8 mouse cellular contexts compared by ENCODE assay signal in the genomic region with DNA sequence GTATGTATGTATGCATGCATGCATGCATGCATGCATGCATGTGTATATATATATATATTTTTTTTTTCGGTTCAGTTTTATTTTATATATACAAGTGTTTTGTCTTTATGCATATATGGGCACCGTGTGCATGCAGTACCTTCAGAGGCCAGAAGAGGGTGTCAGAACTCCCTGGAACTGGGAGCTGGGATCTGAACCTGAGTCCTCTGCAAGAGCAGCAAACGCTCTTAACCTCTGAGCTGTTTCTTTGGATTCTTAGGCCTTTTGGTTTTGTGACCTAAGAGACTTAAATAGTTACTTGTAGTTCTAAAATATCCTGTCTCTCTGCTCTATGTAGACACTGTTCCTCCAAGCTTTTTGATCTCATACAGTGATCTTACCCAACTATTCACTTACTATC. TPM values are rescaled to one million over a fixed set of nuclear protein-coding genes. Genes with fewer than 3 reads are reported as not detected.
DNase-seq lines count a peak whose midpoint lies in the region; ATAC-seq and TF ChIP-seq lines count a peak whose summit lies in the region.

No protein-coding gene starts in this region.

- H3K4me3 ChIP-seq in forebrain, postnatal 0 days (ENCODE audit: low read depth, low read length) = no peak overlapping the region
- H3K4me3 ChIP-seq in forebrain, embryonic 15.5 days = no peak overlapping the region
- no peak overlapping the region for H3K4me3 ChIP-seq in midbrain, embryonic 14.5 days (replicated peaks; ENCODE audit: low read depth, low read length)
- H3K4me3 ChIP-seq in midbrain, embryonic 13.5 days (replicated peaks) = no peak overlapping the region
- H3K4me3 ChIP-seq in limb, embryonic 11.5 days (ENCODE audit: low read depth, low read length) = no peak overlapping the region

- peak; percentile 49 for DNase-seq in forebrain, postnatal 0 days
- peak; percentile 72 for DNase-seq in midbrain, embryonic 14.5 days
- DNase-seq in brain, adult 2 months (ENCODE audit: low read depth, low spot score) = peak; percentile 44
- peak; percentile 81 for DNase-seq in limb, embryonic 11.5 days (ENCODE audit: low spot score)
- DNase-seq in thymus, postnatal 0 days (ENCODE audit: low spot score) = peak; percentile 55
- no peak for DNase-seq in urinary bladder, adult 18-20 months (ENCODE audit: low spot score in 2 of 2)

- H3K4me1 ChIP-seq in forebrain, postnatal 0 days (ENCODE audit: insufficient read depth) = no peaks in the 10 kb centered on the region
- H3K4me1 ChIP-seq in forebrain, embryonic 15.5 days = peaks cover 19% of the 10 kb centered on the region
- peaks cover 9% of the 10 kb centered on the region; the same call in 1 of the 2 replicates for H3K4me1 ChIP-seq in midbrain, embryonic 14.5 days (ENCODE audit: control insufficient read depth, insufficient read depth, low read length)
- H3K4me1 ChIP-seq in midbrain, embryonic 13.5 days (replicated peaks) = peaks cover 14% of the 10 kb centered on the region
- peaks cover 19% of the 10 kb centered on the region for H3K4me1 ChIP-seq in limb, embryonic 11.5 days (ENCODE audit: control insufficient read depth, insufficient read depth, low read length)

- no peak overlapping the region for H3K4me2 ChIP-seq in forebrain, postnatal 0 days (ENCODE audit: low read depth)
- H3K4me2 ChIP-seq in forebrain, embryonic 15.5 days (replicated peaks) = no peak overlapping the region
- H3K4me2 ChIP-seq in midbrain, embryonic 14.5 days (ENCODE audit: low read length) = no peak overlapping the region
- H3K4me2 ChIP-seq in midbrain, embryonic 13.5 days (replicated peaks) = no peak overlapping the region
- no peak overlapping the region for H3K4me2 ChIP-seq in limb, embryonic 11.5 days (ENCODE audit: low read depth, severe bottlenecking)

- no peaks in the 10 kb centered on the region for H3K27me3 ChIP-seq in forebrain, postnatal 0 days (ENCODE audit: insufficient read depth, low read length)
- no peaks in the 10 kb centered on the region for H3K27me3 ChIP-seq in forebrain, embryonic 15.5 days
- no peaks in the 10 kb centered on the region for H3K27me3 ChIP-seq in midbrain, embryonic 14.5 days (ENCODE audit: control insufficient read depth, insufficient read depth, low read length)
- no peaks in the 10 kb centered on the region for H3K27me3 ChIP-seq in midbrain, embryonic 13.5 days
- no peaks in the 10 kb centered on the region for H3K27me3 ChIP-seq in limb, embryonic 11.5 days (ENCODE audit: control insufficient read depth, insufficient read depth, low read length)

- H3K27ac ChIP-seq in forebrain, postnatal 0 days (ENCODE audit: low read depth, low read length) = no peak overlapping the region
- H3K27ac ChIP-seq in forebrain, embryonic 15.5 days (replicated peaks) = no peak overlapping the region
- no peak overlapping the region for H3K27ac ChIP-seq in midbrain, embryonic 14.5 days (replicated peaks; ENCODE audit: low read depth, low read length)
- no peak overlapping the region for H3K27ac ChIP-seq in midbrain, embryonic 13.5 days
- no peak overlapping the region for H3K27ac ChIP-seq in limb, embryonic 11.5 days (replicated peaks; ENCODE audit: low read depth, low read length)

- H3K9me3 ChIP-seq in forebrain, postnatal 0 days (ENCODE audit: low read length) = no peaks in the 10 kb centered on the region
- no peaks in the 10 kb centered on the region for H3K9me3 ChIP-seq in forebrain, embryonic 15.5 days
- H3K9me3 ChIP-seq in midbrain, embryonic 14.5 days (ENCODE audit: control insufficient read depth, low read length) = no peaks in the 10 kb centered on the region
- H3K9me3 ChIP-seq in midbrain, embryonic 13.5 days = no peaks in the 10 kb centered on the region
- H3K9me3 ChIP-seq in limb, embryonic 11.5 days (ENCODE audit: control insufficient read depth, low read length) = no peaks in the 10 kb centered on the region

- no peak overlapping the region for H3K9ac ChIP-seq in forebrain, postnatal 0 days
- no peak overlapping the region for H3K9ac ChIP-seq in forebrain, embryonic 15.5 days (replicated peaks)
- no peak overlapping the region for H3K9ac ChIP-seq in midbrain, embryonic 14.5 days (replicated peaks; ENCODE audit: low read length)
- no peak overlapping the region for H3K9ac ChIP-seq in midbrain, embryonic 13.5 days (replicated peaks)
- no peak overlapping the region for H3K9ac ChIP-seq in limb, embryonic 11.5 days (ENCODE audit: low read length)

- WGBS in forebrain, postnatal 0 days = 38% methylated on average over 3 of the region's 3 CpGs
- WGBS in forebrain, embryonic 15.5 days = 45% methylated on average over 3 of the region's 3 CpGs
- 49% methylated on average over 3 of the region's 3 CpGs for WGBS in midbrain, embryonic 14.5 days
- 52% methylated on average over 3 of the region's 3 CpGs for WGBS in midbrain, embryonic 13.5 days
- WGBS in limb, embryonic 11.5 days = 56% methylated on average over 3 of the region's 3 CpGs

- TF ChIP-seq CTCF in forebrain, postnatal 0 days (IDR thresholded peaks at IDR 0.05; ENCODE audit: low read depth) = peak; percentile 67

- H3K36me3 ChIP-seq in forebrain, postnatal 0 days (ENCODE audit: insufficient read depth) = peaks cover 6% of the 10 kb centered on the region; the same call in 1 of the 2 replicates
- H3K36me3 ChIP-seq in forebrain, embryonic 15.5 days = no peaks in the 10 kb centered on the region
- 0 out of 2 replicates have a peak, but pooled peaks cover 10% of the 10 kb centered on the region for H3K36me3 ChIP-seq in midbrain, embryonic 14.5 days (ENCODE audit: control insufficient read depth, insufficient read depth, low read length)
- 0 out of 2 replicates have a peak, but pooled peaks cover 13% of the 10 kb centered on the region for H3K36me3 ChIP-seq in midbrain, embryonic 13.5 days
- H3K36me3 ChIP-seq in limb, embryonic 11.5 days (ENCODE audit: control insufficient read depth, insufficient read depth, low read length) = no peaks in the 10 kb centered on the region; the same call in 1 of the 2 replicates

- no peak for ATAC-seq in forebrain, postnatal 0 days
- no peak for ATAC-seq in forebrain, embryonic 15.5 days (replicated peaks)
- no peak for ATAC-seq in midbrain, embryonic 14.5 days (ENCODE audit: low FRiP score, low TSS enrichment)
- no peak for ATAC-seq in midbrain, embryonic 13.5 days
- ATAC-seq in limb, embryonic 11.5 days (ENCODE audit: insufficient number of reproducible peaks, low FRiP score, low TSS enrichment, low read depth) = no peak

RNA-seq across cellular contexts. Expression of gene Copz1, which starts 11.6 kb away (rescaled TPM):
- 120 and 147 TPM in 2 replicates for total RNA-seq in forebrain, postnatal 0 days (2014; rRNA removed)
- polyA plus RNA-seq in forebrain, postnatal 0 days (2015; fragmentation: Nextera tagmentation; extraction: Ambion mirVana) = 209 and 217 TPM in 2 replicates
- 215 and 220 TPM in 2 replicates for polyA plus RNA-seq in forebrain, embryonic 15.5 days (2015; fragmentation: Nextera tagmentation; extraction: Ambion mirVana)
- 197 and 231 TPM in 2 replicates for polyA plus RNA-seq in midbrain, embryonic 14.5 days (2014; fragmentation: Nextera tagmentation; extraction: Ambion mirVana)
- polyA plus RNA-seq in midbrain, embryonic 13.5 days (2015; fragmentation: Nextera tagmentation; extraction: Ambion mirVana) = 218 and 221 TPM in 2 replicates
- 320 and 334 TPM in 2 replicates for polyA plus RNA-seq in limb, embryonic 11.5 days (2014; fragmentation: Nextera tagmentation; extraction: Ambion mirVana)
- 188 and 210 TPM in 2 replicates for polyA plus RNA-seq in thymus, postnatal 0 days (2015; fragmentation: Nextera tagmentation; extraction: Ambion mirVana)

RNA-seq across cellular contexts. Expression of gene Nfe2, which starts 25.9 kb away (rescaled TPM):
- total RNA-seq in forebrain, postnatal 0 days (2014; rRNA removed) = 0.85 and 1.6 TPM in 2 replicates
- 0.30 and 0.34 TPM in 2 replicates for polyA plus RNA-seq in forebrain, postnatal 0 days (2015; fragmentation: Nextera tagmentation; extraction: Ambion mirVana)
- polyA plus RNA-seq in forebrain, embryonic 15.5 days (2015; fragmentation: Nextera tagmentation; extraction: Ambion mirVana) = 0.38 and 0.63 TPM in 2 replicates
- 0.49 and 0.62 TPM in 2 replicates for polyA plus RNA-seq in midbrain, embryonic 14.5 days (2014; fragmentation: Nextera tagmentation; extraction: Ambion mirVana)
- 0.75 and 0.82 TPM in 2 replicates for polyA plus RNA-seq in midbrain, embryonic 13.5 days (2015; fragmentation: Nextera tagmentation; extraction: Ambion mirVana)
- polyA plus RNA-seq in limb, embryonic 11.5 days (2014; fragmentation: Nextera tagmentation; extraction: Ambion mirVana) = 5.4 and 7.7 TPM in 2 replicates
- polyA plus RNA-seq in thymus, postnatal 0 days (2015; fragmentation: Nextera tagmentation; extraction: Ambion mirVana) = 8.0 and 9.1 TPM in 2 replicates

RNA-seq across cellular contexts. Expression of gene Gpr84, which starts 26.3 kb away (rescaled TPM):
- 0.29 and 0.54 TPM in 2 replicates for total RNA-seq in forebrain, postnatal 0 days (2014; rRNA removed)
- 0.31 and 0.33 TPM in 2 replicates for polyA plus RNA-seq in forebrain, postnatal 0 days (2015; fragmentation: Nextera tagmentation; extraction: Ambion mirVana)
- polyA plus RNA-seq in forebrain, embryonic 15.5 days (2015; fragmentation: Nextera tagmentation; extraction: Ambion mirVana) = 0.28 and 0.37 TPM in 2 replicates
- polyA plus RNA-seq in midbrain, embryonic 14.5 days (2014; fragmentation: Nextera tagmentation; extraction: Ambion mirVana) = 0.16 and 0.26 TPM in 2 replicates
- 0.18 and 0.94 TPM in 2 replicates for polyA plus RNA-seq in midbrain, embryonic 13.5 days (2015; fragmentation: Nextera tagmentation; extraction: Ambion mirVana)
- polyA plus RNA-seq in limb, embryonic 11.5 days (2014; fragmentation: Nextera tagmentation; extraction: Ambion mirVana) = 0.31 TPM in 1 of 2 replicates, not detected in the other
- polyA plus RNA-seq in thymus, postnatal 0 days (2015; fragmentation: Nextera tagmentation; extraction: Ambion mirVana) = 0.06 TPM in 1 of 2 replicates, not detected in the other

RNA-seq across cellular contexts. Expression of gene Hnrnpa1, which starts 43.8 kb away (rescaled TPM):
- 205 and 270 TPM in 2 replicates for total RNA-seq in forebrain, postnatal 0 days (2014; rRNA removed)
- polyA plus RNA-seq in forebrain, postnatal 0 days (2015; fragmentation: Nextera tagmentation; extraction: Ambion mirVana) = 653 and 670 TPM in 2 replicates
- 995 and 1,028 TPM in 2 replicates for polyA plus RNA-seq in forebrain, embryonic 15.5 days (2015; fragmentation: Nextera tagmentation; extraction: Ambion mirVana)
- polyA plus RNA-seq in midbrain, embryonic 14.5 days (2014; fragmentation: Nextera tagmentation; extraction: Ambion mirVana) = 764 and 768 TPM in 2 replicates
- polyA plus RNA-seq in midbrain, embryonic 13.5 days (2015; fragmentation: Nextera tagmentation; extraction: Ambion mirVana) = 1,022 and 1,113 TPM in 2 replicates
- 1,585 and 1,592 TPM in 2 replicates for polyA plus RNA-seq in limb, embryonic 11.5 days (2014; fragmentation: Nextera tagmentation; extraction: Ambion mirVana)
- 683 and 713 TPM in 2 replicates for polyA plus RNA-seq in thymus, postnatal 0 days (2015; fragmentation: Nextera tagmentation; extraction: Ambion mirVana)

RNA-seq across cellular contexts. Expression of gene Cbx5, which starts 44.5 kb away (rescaled TPM):
- total RNA-seq in forebrain, postnatal 0 days (2014; rRNA removed) = 139 and 181 TPM in 2 replicates
- 74.1 and 90.4 TPM in 2 replicates for polyA plus RNA-seq in forebrain, postnatal 0 days (2015; fragmentation: Nextera tagmentation; extraction: Ambion mirVana)
- polyA plus RNA-seq in forebrain, embryonic 15.5 days (2015; fragmentation: Nextera tagmentation; extraction: Ambion mirVana) = 134 and 139 TPM in 2 replicates
- polyA plus RNA-seq in midbrain, embryonic 14.5 days (2014; fragmentation: Nextera tagmentation; extraction: Ambion mirVana) = 159 and 177 TPM in 2 replicates
- polyA plus RNA-seq in midbrain, embryonic 13.5 days (2015; fragmentation: Nextera tagmentation; extraction: Ambion mirVana) = 146 and 164 TPM in 2 replicates
- polyA plus RNA-seq in limb, embryonic 11.5 days (2014; fragmentation: Nextera tagmentation; extraction: Ambion mirVana) = 210 and 225 TPM in 2 replicates
- polyA plus RNA-seq in thymus, postnatal 0 days (2015; fragmentation: Nextera tagmentation; extraction: Ambion mirVana) = 55.7 and 60.1 TPM in 2 replicates

Comparison
In these comparisons a context has a peak if more than half of its experiments do, and no peak if none do; other contexts are left out.
1. DNase-seq: peak in forebrain, postnatal 0 days (single experiment), midbrain, embryonic 14.5 days (single experiment), brain, adult 2 months (single experiment), limb, embryonic 11.5 days (single experiment) and thymus, postnatal 0 days (single experiment); none in urinary bladder, adult 18-20 months (0 of 2).